Mouse (Mus musculus) macrophage (primary cell): Measurements from ENCODE around the gene Srpr. TPM values are rescaled to one million over a fixed set of nuclear protein-coding genes. Genes with fewer than 3 reads are reported as not detected.

Source experiments
- H3K27ac ChIP-seq: fragments of 350-480 bp; formaldehyde crosslinking; 2 replicates; pipeline ENCODE4 v1.9.0; 2021
- H3K36me3 ChIP-seq: fragments of 350-480 bp; formaldehyde crosslinking; 2 replicates; pipeline ENCODE4 v1.9.0; 2021; ENCODE audit errors: inconsistent target
- H3K4me3 ChIP-seq: fragments of 350-480 bp; formaldehyde crosslinking; 2 replicates; pipeline ENCODE4 v1.9.0; 2021; ENCODE audit errors: inconsistent target
- H3K79me2 ChIP-seq: fragments of 350-480 bp; formaldehyde crosslinking; 2 replicates; pipeline ENCODE4 v1.9.0; 2021; ENCODE audit errors: inconsistent target
- WGBS: methylation state at CpG from one replicate; pipeline ENCODE4 v1.1.7; 2026; ENCODE audit warnings: inconsistent platforms; ENCODE audit not compliant: missing documents; 5-methylcytosine and 5-hydroxymethylcytosine counted together
- polyA plus RNA-seq: library from polyadenylated mRNA; stranded (reverse); fragments of 250-400 nt; gene quantifications from 3 replicates; pipeline ENCODE4 v1.2.4, GENCODE M21; 2018; ENCODE audit warnings: inconsistent platforms
- total RNA-seq, 78 experiments: library from RNA; depleted of rRNA; stranded (reverse); fragments of 250-400 nt; gene quantifications; 1 replicate in 9 of 78; 2 replicates in 24 of 78; 3 replicates in 43 of 78; 4 replicates in 2 of 78; pipeline ENCODE4 v1.2.4; 2018; ENCODE audit warnings: inconsistent platforms in 56 of 78

Gene Srpr
- total RNA-seq (2018; cell fraction: chromatin; rRNA removed): 10 to 100 TPM; 26.6 to 66.1 (median 49.2) TPM
- total RNA-seq (2018; cell fraction: cytosol; rRNA removed): 100 to 1,000 TPM in 2 of 26 experiments, 10 to 100 TPM in 24; 71.1 to 105 (median 84.6) TPM
- total RNA-seq (2018; cell fraction: nucleus; rRNA removed): 10 to 100 TPM; 38.1 to 90.6 (median 64.9) TPM
- 71.0 to 178 TPM (median 77.8 TPM) in 3 replicates for polyA plus RNA-seq

DNA sequence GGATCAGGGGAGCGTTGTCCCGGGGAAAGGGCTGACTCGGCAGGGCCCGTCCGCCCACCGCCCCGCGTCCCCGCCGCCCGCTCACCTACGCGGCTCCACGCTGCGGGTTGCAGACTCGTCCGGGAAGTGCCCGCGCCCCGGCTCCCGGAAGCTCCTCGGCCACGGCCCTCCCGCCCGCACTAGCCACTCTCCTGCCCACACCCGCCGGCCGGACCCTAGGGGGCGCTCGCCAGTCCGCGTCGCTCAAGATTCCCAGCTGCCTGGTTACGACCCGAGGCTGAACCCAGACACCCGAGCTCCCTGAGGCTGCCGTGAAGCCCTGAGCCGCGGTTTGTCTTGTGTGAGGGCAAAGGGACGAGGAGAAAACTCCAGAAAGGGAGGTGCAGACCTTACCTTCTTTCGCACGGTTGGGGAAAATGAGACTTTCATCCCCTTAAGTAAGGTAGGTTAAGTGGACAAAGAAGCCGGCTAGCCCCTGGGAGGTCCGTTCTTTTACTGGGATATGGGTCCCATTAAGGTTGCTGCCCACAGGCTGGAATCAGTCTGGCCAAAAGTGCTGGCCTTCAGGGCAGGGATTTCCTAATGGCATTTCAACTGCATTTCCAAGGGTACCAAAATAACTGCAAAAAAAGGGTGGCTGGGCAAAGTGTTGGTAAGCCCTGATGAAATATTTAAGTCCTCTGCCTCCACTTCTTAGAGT lies at the start of gene Srpr, which contains the start of gene Tirap:
Gene Srpr, plus strand, starts transcription at position 404 of the 700 bp plus-strand sequence.
Gene Tirap, minus strand, starts transcription at position 520 of the 700 bp plus-strand sequence.
- Histone ChIP-seq H3K79me2 (peaks cover 35% of the 10 kb centered on the region), H3K4me3 (peak within 1 kb of the TSS; percentile 85), H3K27ac (peak within 1 kb of the TSS; percentile 66), H3K36me3 (peaks cover 9% of the 10 kb centered on the region)
- WGBS: 1% methylated on average over 39 of the region's 44 CpGs

GRCm38 (mm10) chr9:35152923-35153322 lies 47.1 kb upstream of the Srpr start:
- no peak overlapping the region for H3K4me3 ChIP-seq
- H3K79me2 ChIP-seq: no peaks in the 10 kb centered on the region
- H3K36me3 ChIP-seq: no peaks in the 10 kb centered on the region
- H3K27ac ChIP-seq: no peak overlapping the region
- 100% methylated on average over 1 of the region's 1 CpGs for WGBS

DNA sequence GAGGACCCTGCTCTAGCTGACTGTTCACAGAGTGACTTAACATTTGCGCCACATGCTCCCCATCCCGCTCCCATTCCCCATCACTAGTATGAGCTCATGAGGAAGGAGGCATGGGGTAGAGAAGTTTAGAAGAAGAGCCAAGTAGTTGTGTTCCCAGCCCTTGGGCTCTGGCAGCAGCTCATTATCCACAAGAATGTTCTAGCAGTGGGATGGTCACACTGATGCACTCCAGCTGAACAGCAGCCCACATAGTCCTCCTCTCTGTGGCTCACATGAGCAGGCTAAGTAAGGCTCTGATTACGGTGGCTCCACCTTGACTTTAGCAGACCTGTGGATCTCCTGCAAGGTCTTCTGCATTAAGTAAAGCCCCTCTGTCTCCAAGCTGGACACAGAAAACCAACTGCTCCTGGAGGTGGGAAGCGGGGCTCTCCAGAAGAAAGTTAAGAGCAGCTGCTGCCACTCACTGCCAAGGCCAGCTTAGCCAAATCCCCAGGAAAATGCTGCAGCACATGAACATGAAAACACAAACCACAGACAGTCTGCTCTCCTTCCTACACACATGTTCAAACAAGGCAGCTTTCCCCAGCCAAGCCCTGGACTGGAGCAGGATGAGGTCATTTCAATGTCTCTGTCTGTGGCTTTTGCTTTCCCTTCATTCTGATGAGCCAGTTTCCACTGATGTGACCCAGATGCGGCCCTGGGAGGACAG lies 43.8 kb upstream of the Srpr start:
- no peak overlapping the region for H3K4me3 ChIP-seq
- no peaks in the 10 kb centered on the region for H3K79me2 ChIP-seq
- WGBS: 95% methylated on average over 5 of the region's 5 CpGs
- no peaks in the 10 kb centered on the region for H3K36me3 ChIP-seq
- no peak overlapping the region for H3K27ac ChIP-seq

GRCm38 (mm10) chr9:35156862-35157261 lies 43.1 kb upstream of the Srpr start:
- 94% methylated on average over 4 of the region's 4 CpGs for WGBS
- Histone ChIP-seq H3K36me3 (no peaks in the 10 kb centered on the region), H3K4me3 (no peak overlapping the region), H3K27ac (no peak overlapping the region), H3K79me2 (no peaks in the 10 kb centered on the region)

DNA sequence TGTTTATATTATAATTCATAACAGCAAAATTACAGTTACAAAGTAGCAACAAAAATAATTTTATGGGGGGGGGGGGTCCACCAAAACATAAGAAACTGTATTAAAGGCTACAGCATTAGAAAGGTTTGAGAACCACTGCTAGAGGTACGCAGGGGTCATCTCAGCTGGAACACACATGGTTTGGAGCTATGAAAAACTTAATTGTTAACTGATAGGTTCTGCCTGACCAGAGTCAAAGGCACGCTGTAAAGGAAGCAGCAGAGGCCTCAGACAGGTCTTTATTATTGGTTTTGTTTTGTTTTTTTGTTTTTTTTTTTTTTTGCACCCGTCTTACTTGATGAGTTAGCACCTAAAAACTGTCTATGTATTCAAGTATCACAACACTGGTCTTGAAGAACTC lies 41.5 kb upstream of the Srpr start:
- Histone ChIP-seq H3K27ac (no peak overlapping the region), H3K36me3 (no peaks in the 10 kb centered on the region), H3K4me3 (no peak overlapping the region), H3K79me2 (no peaks in the 10 kb centered on the region)
- WGBS: 91% methylated on average over 2 of the region's 3 CpGs

DNA sequence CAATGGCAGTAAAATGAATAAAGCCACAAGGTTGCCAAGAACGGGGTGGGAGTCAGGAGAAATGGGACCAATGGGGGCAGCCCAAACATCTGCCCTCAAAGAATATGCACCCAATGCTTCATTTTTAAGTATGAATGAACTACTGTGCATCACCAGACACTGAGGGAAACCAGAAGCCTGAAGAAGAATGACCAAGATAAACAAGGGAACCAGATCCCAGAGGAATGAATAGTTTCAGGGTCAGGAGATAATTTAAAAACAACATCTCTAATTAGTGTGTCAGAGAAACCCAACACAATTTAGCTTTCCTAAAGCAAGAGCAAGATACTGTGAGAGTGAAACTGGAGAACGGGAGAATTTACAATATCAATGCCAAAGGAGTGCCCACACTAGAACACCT lies 39.3 kb upstream of the Srpr start:
- Histone ChIP-seq H3K27ac (no peak overlapping the region), H3K4me3 (no peak overlapping the region), H3K79me2 (no peaks in the 10 kb centered on the region), H3K36me3 (no peaks in the 10 kb centered on the region)
- WGBS: 95% methylated on average over 2 of the region's 2 CpGs

DNA sequence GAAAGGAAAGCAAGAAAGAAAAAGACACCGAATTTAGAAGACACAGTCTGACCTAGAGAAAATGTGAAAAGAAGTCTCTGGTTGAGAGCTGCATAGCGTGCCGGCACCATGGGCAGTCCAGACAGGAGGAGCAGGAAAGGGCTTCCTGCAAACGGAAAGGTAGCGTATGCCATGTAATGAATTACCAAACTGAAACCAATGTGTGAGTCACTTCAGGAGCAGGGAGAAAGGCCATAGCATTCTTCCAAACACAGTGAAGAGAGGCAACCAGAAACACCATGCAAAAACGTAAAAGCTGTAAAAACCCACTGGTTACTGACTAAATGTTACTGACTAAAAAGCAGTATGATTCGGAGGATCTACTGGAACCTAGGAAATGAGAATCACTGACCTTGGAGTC lies 38.3 kb upstream of the Srpr start:
- Histone ChIP-seq H3K36me3 (no peaks in the 10 kb centered on the region), H3K27ac (no peak overlapping the region)
- 95% methylated on average over 7 of the region's 7 CpGs for WGBS

GRCm38 (mm10) chr9:35163011-35163690 lies 36.8 kb upstream of the Srpr start:
- H3K36me3 ChIP-seq: no peaks in the 10 kb centered on the region
- no peak overlapping the region for H3K27ac ChIP-seq
- H3K4me3 ChIP-seq: no peak overlapping the region
- 64% methylated on average over 11 of the region's 11 CpGs for WGBS
- H3K79me2 ChIP-seq: no peaks in the 10 kb centered on the region

More for the DNA sequence above, 38.3 kb upstream of the Srpr start:
- H3K4me3 ChIP-seq: no peak overlapping the region
- H3K79me2 ChIP-seq: no peaks in the 10 kb centered on the region

GRCm38 (mm10) chr9:35164142-35164874 lies 35.7 kb upstream of the Srpr start:
- H3K36me3 ChIP-seq: no peaks in the 10 kb centered on the region; the same call in 1 of the 2 replicates
- WGBS: 81% methylated on average over 5 of the region's 5 CpGs
- H3K79me2 ChIP-seq: no peaks in the 10 kb centered on the region
- H3K4me3 ChIP-seq: no peak overlapping the region
- no peak overlapping the region for H3K27ac ChIP-seq

DNA sequence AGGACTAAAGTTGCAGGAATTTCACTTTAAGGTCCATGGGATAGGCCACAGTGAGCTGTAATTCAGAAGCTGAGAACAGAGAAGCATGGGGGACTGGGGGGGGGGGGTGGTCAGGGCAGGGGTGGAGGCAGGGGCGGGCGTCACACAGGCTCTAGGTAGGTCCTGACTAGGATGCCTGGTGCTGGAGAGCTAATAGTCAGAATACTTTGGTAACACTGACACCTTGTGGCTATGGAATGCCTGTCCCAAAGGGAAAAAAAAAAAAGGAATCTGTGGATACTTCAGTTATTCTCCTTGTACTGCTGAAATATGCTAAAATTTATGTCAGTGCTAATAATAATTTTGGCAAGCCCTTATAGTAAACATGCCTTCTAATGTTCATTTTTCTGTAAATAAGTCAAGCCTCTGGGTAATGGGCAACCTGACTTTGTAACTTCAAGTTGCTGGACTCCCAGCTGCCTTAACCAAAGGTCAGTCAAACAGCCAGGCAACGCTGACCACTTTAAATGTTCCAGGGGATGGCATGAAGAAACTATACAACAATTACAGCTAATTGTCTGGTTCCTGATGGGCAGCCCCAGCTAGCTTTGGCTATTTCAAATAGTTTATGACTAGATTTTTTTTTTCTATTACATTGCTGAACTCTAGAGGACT lies 33.7 kb upstream of the Srpr start:
- no peaks in the 10 kb centered on the region for H3K79me2 ChIP-seq
- H3K36me3 ChIP-seq: peaks cover 9% of the 10 kb centered on the region; the same call in 1 of the 2 replicates
- H3K27ac ChIP-seq: no peak overlapping the region
- H3K4me3 ChIP-seq: no peak overlapping the region
- WGBS: 84% methylated on average over 3 of the region's 3 CpGs

GRCm38 (mm10) chr9:35166798-35167635 lies 33.0 kb upstream of the Srpr start:
- Histone ChIP-seq H3K36me3 (peaks cover 9% of the 10 kb centered on the region; the same call in 1 of the 2 replicates), H3K79me2 (no peaks in the 10 kb centered on the region), H3K4me3 (no peak overlapping the region), H3K27ac (no peak overlapping the region)
- 87% methylated on average over 9 of the region's 9 CpGs for WGBS

GRCm38 (mm10) chr9:35170071-35170470 lies 29.9 kb upstream of the Srpr start:
- H3K79me2 ChIP-seq: peaks cover 9% of the 10 kb centered on the region; the same call in 1 of the 2 replicates

GRCm38 (mm10) chr9:35173331-35173730 lies 26.6 kb upstream of the Srpr start:
- Histone ChIP-seq H3K4me3 (no peak overlapping the region), H3K79me2 (peaks cover 9% of the 10 kb centered on the region; the same call in 1 of the 2 replicates), H3K27ac (no peak overlapping the region), H3K36me3 (peaks cover 9% of the 10 kb centered on the region; the same call in 1 of the 2 replicates)
- 78% methylated on average over 1 of the region's 1 CpGs for WGBS

More at GRCm38 (mm10) chr9:35170071-35170470, 29.9 kb upstream of the Srpr start:
- Histone ChIP-seq H3K27ac (no peak overlapping the region), H3K36me3 (peaks cover 9% of the 10 kb centered on the region; the same call in 1 of the 2 replicates), H3K4me3 (no peak overlapping the region)
- WGBS: 78% methylated on average over 6 of the region's 7 CpGs
